Mouse (Mus musculus) right cerebral cortex, postnatal 10 days (tissue): ENCODE measurements around the gene Utp6.

ENCODE experiments used
- DNase-seq, 2 experiments: peaks; one replicate each; pipeline ENCODE4 v3.0.0; 2021; ENCODE audit warnings: low spot score in 2 of 2

Utp6 gene

GRCm38 (mm10) chr11:79962877-79963183 is 640 bp upstream of the Utp6 start:
- DNase-seq = no peak

GRCm38 (mm10) chr11:79961346-79962124 is 655 bp downstream of the Utp6 start:
- no peak for DNase-seq

GRCm38 (mm10) chr11:79947265-79947664 is 14.9 kb downstream of the Utp6 start:
- no peak for DNase-seq

GRCm38 (mm10) chr11:79943601-79944000 is 18.6 kb downstream of the Utp6 start:
- no peak for DNase-seq

GRCm38 (mm10) chr11:79943136-79943535 is 19.1 kb downstream of the Utp6 start:
- no peak for DNase-seq

GRCm38 (mm10) chr11:79935766-79936165 is 26.4 kb downstream of the Utp6 start:
- no peak for DNase-seq

- no peak for DNase-seq
Observed at GRCm38 (mm10) chr11:79922766-79923165, 39.4 kb downstream of the Utp6 start.

- DNase-seq = no peak
Observed at GRCm38 (mm10) chr11:79922157-79922556, 40.0 kb downstream of the Utp6 start.

- DNase-seq = no peak
Observed at GRCm38 (mm10) chr11:79920505-79921025, 41.6 kb downstream of the Utp6 start.

- DNase-seq = peak; percentile 87 to 90
Observed at GRCm38 (mm10) chr11:79919685-79920504, 42.3 kb downstream of the Utp6 start.

GRCm38 (mm10) chr11:79915696-79916349 is 46.4 kb downstream of the Utp6 start:
- DNase-seq = no peak

- DNase-seq = peak; percentile 64 to 69
Observed at GRCm38 (mm10) chr11:79908600-79909483, 53.3 kb downstream of the Utp6 start.

- DNase-seq = no peak
Observed at GRCm38 (mm10) chr11:79906920-79907319, 55.3 kb downstream of the Utp6 start.

GRCm38 (mm10) chr11:79902881-79903481 is 59.2 kb downstream of the Utp6 start:
- DNase-seq = no peak

GRCm38 (mm10) chr11:79901146-79901545 is 61.0 kb downstream of the Utp6 start:
- no peak for DNase-seq

GRCm38 (mm10) chr11:79892259-79892658 is 69.9 kb downstream of the Utp6 start:
- peak; percentile 34 to 63 for DNase-seq

- no peak for DNase-seq
Observed at GRCm38 (mm10) chr11:79890822-79891221, 71.4 kb downstream of the Utp6 start.

GRCm38 (mm10) chr11:79886961-79887360 is 75.2 kb downstream of the Utp6 start:
- DNase-seq = no peak

- DNase-seq = no peak
Observed at GRCm38 (mm10) chr11:79886395-79886794, 75.8 kb downstream of the Utp6 start.

- DNase-seq = no peak
Observed at GRCm38 (mm10) chr11:79885713-79886393, 76.3 kb downstream of the Utp6 start.
